Mouse (Mus musculus): ENCODE measurements around the gene Epb41l4b. TPM values are rescaled to one million over a fixed set of nuclear protein-coding genes. Genes with fewer than 3 reads are reported as not detected.

The Epb41l4b gene
- polyA plus RNA-seq, 1 experiment from 2014 or later = 10.3 TPM

DNA sequence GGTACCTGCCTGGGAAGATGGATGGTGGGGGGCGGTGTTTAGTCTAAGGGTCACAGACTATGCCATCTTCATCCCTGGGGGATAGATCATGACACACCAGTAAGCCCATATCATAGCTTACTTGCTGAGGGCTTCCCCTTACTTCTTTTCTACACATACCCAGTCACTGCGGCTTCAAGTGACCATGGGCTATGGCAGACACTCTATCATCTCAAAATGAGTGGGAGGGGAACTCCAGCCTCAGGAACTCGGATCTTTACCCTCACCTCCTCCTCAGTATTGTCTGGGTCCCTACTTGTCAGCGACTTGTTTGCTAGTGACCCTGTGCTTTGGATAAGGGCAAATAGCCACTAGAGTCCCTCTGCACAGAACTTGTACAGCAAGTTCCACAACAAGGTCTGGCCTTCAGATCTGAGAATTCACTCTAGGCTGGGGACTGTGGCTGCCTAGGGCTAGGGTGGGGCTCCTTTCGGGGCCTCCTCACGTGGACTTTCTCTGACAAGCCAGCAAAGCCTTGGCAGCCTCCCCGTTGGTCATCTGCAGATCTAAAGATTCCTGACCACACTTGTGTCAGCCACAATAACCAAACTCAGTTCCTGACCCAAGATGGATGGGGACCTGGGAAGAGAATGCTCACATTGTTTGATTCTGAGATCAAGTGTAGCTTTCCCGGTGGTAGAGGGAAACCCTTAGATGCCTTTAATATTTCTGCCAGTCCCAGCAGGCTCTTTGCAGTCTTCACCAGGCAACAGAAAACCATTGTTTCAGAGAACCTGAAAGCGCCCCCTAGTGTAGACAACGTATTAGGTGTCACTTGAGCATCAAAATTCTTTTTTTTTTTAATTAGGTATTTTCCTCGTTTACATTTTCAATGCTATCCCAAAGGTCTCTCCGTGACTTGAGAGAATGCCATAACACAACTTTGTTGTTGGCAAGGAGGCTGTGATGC is 24.0 kb upstream of the Epb41l4b start:
- H3K4me2 ChIP-seq (replicated peaks; ENCODE audit: low read depth, low read length) = no peak overlapping the region
- H3K4me3 ChIP-seq (ENCODE audit: low read depth, low read length) = no peak overlapping the region
- no peaks in the 10 kb centered on the region for H3K36me3 ChIP-seq (ENCODE audit: insufficient read depth, low read length)
- H3K27ac ChIP-seq (ENCODE audit: low read length) = peak overlapping the region; percentile 76
- 40% methylated on average over 12 of the region's 12 CpGs for WGBS
- H3K9ac ChIP-seq (replicated peaks; ENCODE audit: low read depth) = no peak overlapping the region
- TF ChIP-seq EP300 (IDR thresholded peaks at IDR 0.05) (no peak), CTCF (IDR thresholded peaks at IDR 0.05) (peak; percentile 61)
- H3K4me1 ChIP-seq (ENCODE audit: insufficient read depth, low read depth, low read length) = no peaks in the 10 kb centered on the region; the same call in 1 of the 2 replicates
- H3K9me3 ChIP-seq (ENCODE audit: low read length) = no peaks in the 10 kb centered on the region
- DNase-seq (ENCODE audit: low spot score) = peak; percentile 79
- ATAC-seq = peak; percentile 83
- H3K27me3 ChIP-seq (replicated peaks; ENCODE audit: insufficient read depth, low read length) = no peaks in the 10 kb centered on the region

DNA sequence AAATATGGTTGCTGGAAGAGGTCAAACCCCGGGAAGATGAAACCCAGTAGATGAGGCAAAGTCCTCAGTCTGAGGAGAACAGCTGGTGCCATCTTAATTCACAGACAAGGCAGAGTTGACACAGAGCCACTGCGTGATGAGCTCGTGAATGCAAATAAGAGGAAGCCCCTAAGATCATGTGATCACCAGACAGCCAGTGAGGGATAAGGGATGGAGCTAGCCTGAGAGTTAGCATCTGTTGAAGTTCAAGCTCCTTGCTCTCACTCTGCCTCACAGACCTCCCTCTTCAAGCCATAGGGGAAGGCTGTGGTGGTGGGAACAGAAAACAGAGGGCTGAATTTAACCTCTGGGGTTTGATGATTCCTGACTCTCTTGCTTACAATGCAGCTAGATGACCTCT is 22.4 kb upstream of the Epb41l4b start:
- no peaks in the 10 kb centered on the region for H3K4me1 ChIP-seq (ENCODE audit: insufficient read depth, low read depth, low read length)
- H3K4me2 ChIP-seq (replicated peaks; ENCODE audit: low read depth, low read length) = no peak overlapping the region
- no peaks in the 10 kb centered on the region for H3K9me3 ChIP-seq (ENCODE audit: low read length)
- 37% methylated on average over 3 of the region's 3 CpGs for WGBS
- H3K9ac ChIP-seq (replicated peaks; ENCODE audit: low read depth) = no peak overlapping the region
- TF ChIP-seq EP300 (IDR thresholded peaks at IDR 0.05) (no peak), CTCF (IDR thresholded peaks at IDR 0.05) (no peak)
- no peak overlapping the region for H3K27ac ChIP-seq (ENCODE audit: low read length)
- DNase-seq (ENCODE audit: low spot score) (no peak), ATAC-seq (no peak)
- H3K4me3 ChIP-seq (ENCODE audit: low read depth, low read length) = no peak overlapping the region
- H3K36me3 ChIP-seq (ENCODE audit: insufficient read depth, low read length) = no peaks in the 10 kb centered on the region
- H3K27me3 ChIP-seq (replicated peaks; ENCODE audit: insufficient read depth, low read length) = no peaks in the 10 kb centered on the region

DNA sequence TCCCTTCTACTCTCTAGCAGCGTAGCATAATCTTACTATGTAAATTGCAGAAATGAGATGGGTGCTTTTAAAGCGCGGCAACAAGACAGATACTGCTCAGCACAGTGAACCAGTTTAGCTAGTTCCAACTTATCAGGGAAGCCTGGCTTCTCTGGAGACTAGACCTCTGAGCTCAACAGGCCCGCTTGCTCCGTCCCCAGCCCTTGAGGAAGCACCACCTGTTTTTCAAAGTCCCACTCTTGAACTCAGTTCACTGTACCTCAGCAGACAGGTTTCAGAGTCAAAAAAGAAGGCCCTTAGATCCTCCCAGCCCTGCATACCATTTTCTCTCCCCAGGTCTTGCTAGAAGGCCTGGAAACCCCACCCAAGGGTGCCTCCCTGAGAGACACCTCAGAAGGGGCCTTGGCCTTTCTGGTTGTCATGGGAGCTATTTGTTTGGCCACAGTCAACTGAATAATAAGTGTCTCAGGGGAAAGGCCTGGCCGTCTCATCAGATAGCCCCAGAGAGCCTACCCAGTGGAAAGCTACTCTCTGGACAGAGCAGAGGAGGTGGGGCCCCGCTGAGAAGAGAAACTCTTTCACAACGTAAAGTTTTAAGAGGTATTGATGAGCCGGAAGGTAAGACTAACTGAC is 21.5 kb upstream of the Epb41l4b start:
- no peaks in the 10 kb centered on the region for H3K36me3 ChIP-seq (ENCODE audit: insufficient read depth, low read length)
- no peak overlapping the region for H3K4me2 ChIP-seq (replicated peaks; ENCODE audit: low read depth, low read length)
- H3K4me3 ChIP-seq (ENCODE audit: low read depth, low read length) = no peak overlapping the region
- H3K27ac ChIP-seq (ENCODE audit: low read length) = no peak overlapping the region
- 58% methylated on average over 9 of the region's 9 CpGs for WGBS
- ATAC-seq (no peak), DNase-seq (ENCODE audit: low spot score) (no peak)
- H3K9me3 ChIP-seq (ENCODE audit: low read length) = no peaks in the 10 kb centered on the region
- no peaks in the 10 kb centered on the region for H3K27me3 ChIP-seq (replicated peaks; ENCODE audit: insufficient read depth, low read length)
- no peaks in the 10 kb centered on the region for H3K4me1 ChIP-seq (ENCODE audit: insufficient read depth, low read depth, low read length)
- TF ChIP-seq CTCF (IDR thresholded peaks at IDR 0.05) (no peak), EP300 (IDR thresholded peaks at IDR 0.05) (no peak)
- H3K9ac ChIP-seq (replicated peaks; ENCODE audit: low read depth) = no peak overlapping the region

DNA sequence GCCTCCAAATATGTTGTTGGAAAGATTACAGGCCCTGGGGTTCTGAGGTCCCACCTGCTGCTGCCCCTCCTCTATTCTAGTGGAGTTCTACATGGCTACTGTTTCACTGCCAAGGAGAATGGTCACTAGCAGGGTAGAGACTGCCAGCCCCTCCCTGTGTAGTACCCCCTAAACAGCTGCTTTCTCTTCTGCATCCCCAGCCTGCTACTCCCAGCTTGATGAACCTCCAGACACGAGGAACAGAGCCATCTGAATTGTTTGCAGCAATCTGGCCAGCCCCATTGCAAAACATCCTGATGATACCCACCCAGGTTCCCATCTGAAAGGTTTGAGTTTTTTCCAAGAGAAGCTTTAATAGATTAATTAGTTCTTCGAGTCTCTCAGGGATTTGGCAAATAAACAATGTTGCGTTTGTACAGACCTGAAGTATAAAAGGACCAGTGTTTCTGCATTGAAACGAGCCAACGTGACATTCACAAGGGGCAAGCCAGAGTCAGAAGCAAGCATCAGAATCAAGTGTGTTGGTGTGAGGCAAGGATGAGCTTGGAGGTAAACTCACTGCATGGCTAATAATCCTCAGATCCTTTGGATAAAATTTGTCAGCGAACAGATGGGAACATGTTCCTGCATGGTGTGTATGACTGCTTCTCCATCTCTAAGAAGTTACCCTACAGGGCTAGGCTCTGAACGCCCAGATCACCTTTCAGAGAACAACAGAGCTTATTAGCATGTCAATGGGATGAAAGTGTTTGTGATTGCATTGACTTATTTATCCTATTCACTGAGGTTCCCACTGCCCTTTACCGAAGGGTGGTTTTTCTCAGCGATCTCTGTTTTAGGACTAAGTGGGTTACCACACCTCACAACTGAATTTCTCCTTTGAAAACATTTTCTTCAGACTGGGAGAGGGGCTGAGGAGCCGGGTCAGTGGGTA is 19.8 kb upstream of the Epb41l4b start:
- Histone ChIP-seq H3K4me3 (ENCODE audit: low read depth, low read length) (no peak overlapping the region), H3K27me3 (replicated peaks; ENCODE audit: insufficient read depth, low read length) (no peaks in the 10 kb centered on the region), H3K9me3 (ENCODE audit: low read length) (no peaks in the 10 kb centered on the region), H3K36me3 (ENCODE audit: insufficient read depth, low read length) (no peaks in the 10 kb centered on the region), H3K9ac (replicated peaks; ENCODE audit: low read depth) (no peak overlapping the region), H3K4me1 (ENCODE audit: insufficient read depth, low read depth, low read length) (no peaks in the 10 kb centered on the region), H3K27ac (ENCODE audit: low read length) (no peak overlapping the region), H3K4me2 (replicated peaks; ENCODE audit: low read depth, low read length) (no peak overlapping the region)
- ATAC-seq (no peak), DNase-seq (ENCODE audit: low spot score) (no peak)
- TF ChIP-seq CTCF (IDR thresholded peaks at IDR 0.05) (no peak), EP300 (IDR thresholded peaks at IDR 0.05) (no peak)
- WGBS = 39% methylated on average over 10 of the region's 10 CpGs

DNA sequence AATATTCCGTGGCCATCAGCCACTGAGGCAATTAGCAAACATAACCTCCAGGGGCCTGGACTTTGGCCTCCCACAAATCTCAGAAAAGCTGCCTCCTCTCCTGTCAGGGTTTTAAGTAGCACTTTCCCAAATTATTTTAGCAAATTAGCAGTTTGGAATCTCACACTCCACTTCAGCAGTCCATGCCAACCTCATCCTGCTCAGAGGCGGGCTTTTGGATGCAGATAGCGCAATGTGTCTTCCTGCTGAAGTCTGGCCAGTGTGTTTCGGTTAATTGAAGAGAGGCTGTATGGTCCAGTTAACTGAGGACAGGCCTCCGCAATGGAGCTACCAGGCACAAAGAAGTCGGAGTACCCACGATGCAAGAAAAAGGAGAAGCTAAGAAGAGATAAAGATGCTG is 17.3 kb upstream of the Epb41l4b start:
- Histone ChIP-seq H3K9me3 (ENCODE audit: low read length) (no peaks in the 10 kb centered on the region), H3K4me3 (ENCODE audit: low read depth, low read length) (no peak overlapping the region), H3K4me1 (ENCODE audit: insufficient read depth, low read depth, low read length) (no peaks in the 10 kb centered on the region), H3K27me3 (replicated peaks; ENCODE audit: insufficient read depth, low read length) (no peaks in the 10 kb centered on the region), H3K9ac (replicated peaks; ENCODE audit: low read depth) (no peak overlapping the region), H3K4me2 (replicated peaks; ENCODE audit: low read depth, low read length) (no peak overlapping the region), H3K36me3 (ENCODE audit: insufficient read depth, low read length) (no peaks in the 10 kb centered on the region), H3K27ac (ENCODE audit: low read length) (no peak overlapping the region)
- DNase-seq (ENCODE audit: low spot score) (no peak), ATAC-seq (no peak)
- TF ChIP-seq CTCF (IDR thresholded peaks at IDR 0.05) (no peak), EP300 (IDR thresholded peaks at IDR 0.05) (no peak)
- 81% methylated on average over 7 of the region's 7 CpGs for WGBS

Data from lung, postnatal 0 days (tissue).